Mouse (Mus musculus): ENCODE data around the gene Eif4b. TPM values are rescaled to one million over a fixed set of nuclear protein-coding genes. Genes with fewer than 3 reads are reported as not detected.

Eif4b gene
- total RNA-seq, 2 experiments from 2014 or later, result 225 to 261 TPM

DNA sequence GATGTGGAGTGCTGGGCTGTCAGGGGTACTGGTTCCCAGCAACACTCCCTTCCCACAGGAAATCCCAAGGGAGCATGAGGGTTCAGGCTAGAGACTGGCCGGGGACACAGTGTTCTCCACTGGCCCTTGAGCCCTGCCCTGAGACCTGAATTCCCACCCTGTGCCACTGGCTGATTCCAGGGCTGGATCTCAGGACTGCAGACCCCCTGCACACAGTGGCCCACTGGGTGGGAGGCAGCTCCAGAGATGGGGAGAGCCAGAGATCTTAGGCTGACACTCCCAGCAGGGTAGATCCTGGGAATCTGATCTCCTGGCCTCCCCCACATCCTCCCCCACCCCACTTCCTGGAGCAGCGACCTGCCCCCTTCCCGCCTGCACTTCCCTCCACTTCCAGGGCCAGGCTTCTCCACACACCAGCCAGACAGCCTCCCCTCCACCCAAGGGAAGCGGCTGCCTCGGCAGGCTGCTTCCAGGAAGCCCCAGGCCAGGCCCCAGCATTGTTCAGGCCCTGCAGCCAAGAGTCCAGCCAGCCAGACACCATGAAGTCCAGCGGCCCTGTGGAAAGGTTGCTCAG is 29.1 kb downstream of the Eif4b start:
- peak; percentile 70 to 78 for DNase-seq

DNA sequence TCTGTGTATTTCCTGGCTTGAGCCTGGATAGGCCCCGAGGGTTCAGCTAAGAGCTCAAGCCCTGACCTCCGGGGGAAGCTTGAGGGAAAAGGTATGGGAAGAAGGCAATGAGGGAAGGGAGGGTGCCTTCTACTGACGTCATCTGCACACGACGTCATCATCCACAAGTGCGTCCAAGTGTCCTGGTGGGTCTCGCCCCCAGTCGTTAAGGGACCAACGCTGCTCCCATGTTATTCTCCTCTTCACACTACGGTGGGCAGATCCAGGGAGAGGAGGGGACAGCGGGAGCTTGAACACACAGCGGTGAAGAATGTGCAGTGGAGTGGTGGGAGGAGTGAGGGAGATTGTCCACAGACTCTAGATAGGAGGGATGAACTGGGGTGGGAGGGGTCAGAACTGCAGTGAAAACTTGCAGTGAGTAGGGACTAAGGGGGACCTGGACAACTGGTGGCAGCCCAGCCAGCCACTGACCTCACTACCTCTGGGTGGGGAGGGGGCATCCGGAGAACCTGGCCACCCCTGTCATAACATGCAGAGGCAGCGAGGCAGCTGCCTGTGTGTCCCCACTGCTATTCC is 29.9 kb downstream of the Eif4b start:
- no peak for DNase-seq

DNA sequence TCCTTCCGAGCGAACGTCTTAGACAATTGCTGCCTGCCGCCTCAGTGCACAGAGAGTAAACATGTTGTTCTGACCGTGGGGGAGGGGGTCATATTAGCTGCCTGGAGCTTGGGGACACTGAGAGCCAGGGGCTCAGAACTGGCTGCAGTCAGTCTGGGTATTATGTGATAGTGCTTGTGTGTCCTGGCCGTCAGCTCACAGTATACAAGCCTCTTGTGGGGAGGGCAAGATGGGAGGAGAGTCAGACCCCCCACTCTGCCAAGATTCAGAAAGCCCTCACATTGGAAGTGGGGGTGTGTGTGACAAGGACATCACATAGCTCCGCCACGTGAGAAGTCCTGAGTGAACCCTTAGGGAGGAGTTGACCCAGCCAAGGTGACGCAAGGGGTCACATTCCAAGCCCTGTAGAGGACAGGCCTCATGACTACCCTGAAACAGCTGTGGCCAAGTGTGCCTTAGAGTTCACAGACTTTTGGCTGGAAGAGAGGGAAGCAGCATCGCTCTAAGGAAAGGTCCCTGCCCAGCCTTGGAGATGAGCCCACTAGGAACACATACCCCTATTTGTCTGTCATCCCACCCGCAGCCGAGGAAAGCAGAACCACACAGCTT is 30.5 kb downstream of the Eif4b start:
- peak; percentile 79 to 83 for DNase-seq

DNA sequence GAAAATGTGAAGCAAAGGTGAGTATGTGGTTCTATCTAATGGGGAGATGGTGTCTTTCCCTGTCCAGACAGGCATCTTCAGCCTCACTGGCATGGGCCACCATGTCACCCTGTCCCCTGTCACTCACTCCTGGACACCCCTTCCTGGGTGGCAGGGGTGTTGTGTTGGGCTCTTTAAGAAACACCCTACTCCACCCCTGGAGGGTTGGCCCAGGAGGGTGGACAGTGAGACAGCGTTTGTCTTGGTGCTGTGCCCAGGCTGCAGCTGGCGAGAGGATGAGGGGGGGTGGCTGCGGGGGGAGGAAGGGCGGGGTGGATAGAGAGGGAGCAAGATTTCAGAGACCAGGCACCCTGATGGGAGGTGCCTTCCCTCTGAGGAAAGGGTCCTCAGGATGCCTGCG is 31.8 kb downstream of the Eif4b start:
- DNase-seq, result peak; percentile 88 to 89

DNA sequence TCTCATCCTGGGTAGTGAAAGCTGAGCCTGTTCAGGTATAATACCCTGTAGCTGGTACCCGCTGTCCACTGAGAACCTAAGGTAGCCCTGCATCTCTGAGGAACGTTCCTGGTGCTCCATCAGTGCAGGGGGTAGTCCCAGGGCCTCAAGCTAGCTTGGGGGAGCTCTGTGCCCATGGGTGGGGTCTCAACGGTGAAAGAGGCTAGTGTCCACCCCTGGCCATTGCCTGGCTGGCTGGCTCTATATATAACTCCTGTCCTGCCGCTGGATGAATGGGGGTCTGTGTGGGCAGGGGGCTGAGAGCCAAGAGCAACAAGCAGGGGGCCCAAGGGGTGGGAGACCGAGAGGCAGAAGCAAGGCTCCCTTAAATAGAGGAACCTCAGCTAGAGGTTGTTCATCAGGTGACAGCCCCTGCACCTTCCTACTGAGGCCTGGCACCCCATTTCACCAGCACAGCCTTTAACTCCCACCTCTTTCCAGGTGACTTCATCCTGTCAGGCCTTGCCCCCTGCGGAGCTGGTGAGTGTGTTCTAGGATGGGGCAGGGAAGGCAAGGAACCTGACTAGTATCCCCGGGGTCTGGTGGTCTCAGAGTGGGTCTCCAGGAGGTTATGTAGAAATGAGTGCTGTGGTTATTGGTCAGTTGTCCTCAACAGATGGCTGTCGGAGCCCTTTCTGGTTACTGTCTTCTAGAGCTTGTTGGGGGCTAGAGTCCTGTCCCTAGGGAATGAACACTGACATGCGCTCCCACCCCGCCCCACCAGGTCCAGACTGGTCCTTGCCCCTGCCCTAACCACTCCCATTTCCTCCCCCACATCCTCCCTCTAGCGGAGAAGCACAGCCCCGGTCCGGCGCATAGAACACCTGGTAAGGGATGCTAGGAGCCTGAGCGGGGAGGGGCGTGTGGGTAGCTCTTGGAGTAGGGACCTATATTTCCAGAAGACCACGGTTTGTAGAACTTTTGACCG is 32.5 kb downstream of the Eif4b start:
- DNase-seq, result no peak

DNA sequence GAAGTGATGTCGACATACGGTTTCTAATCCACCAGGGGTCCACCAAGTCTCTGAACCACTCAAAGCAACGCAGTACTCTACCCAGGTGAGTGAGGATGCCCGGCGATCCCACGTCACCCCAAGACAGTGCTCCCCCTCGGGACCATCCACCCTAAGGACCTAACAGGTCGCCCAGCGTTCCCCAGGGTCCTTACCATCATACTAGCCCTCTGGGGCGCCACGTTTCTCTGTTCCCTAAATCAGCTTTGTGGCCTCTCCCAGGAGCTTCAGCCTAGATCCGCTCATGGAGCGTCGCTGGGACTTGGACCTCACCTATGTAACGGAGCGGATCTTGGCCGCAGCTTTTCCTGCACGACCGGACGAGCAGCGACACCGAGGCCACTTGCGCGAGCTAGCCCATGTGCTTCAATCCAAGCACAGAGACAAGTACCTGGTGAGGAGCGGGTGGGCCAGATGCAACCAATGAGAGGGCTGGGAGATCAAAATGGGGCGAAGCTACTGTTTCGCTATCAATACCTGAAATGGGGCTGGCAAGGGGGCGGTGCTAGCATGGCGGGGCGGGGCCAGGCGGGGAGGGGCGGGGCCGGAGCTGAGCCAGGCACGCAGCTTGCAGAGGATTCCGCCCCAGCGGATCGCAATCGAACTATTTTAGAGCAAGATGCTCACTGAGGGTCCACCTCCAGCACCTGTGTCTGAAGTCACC is 33.3 kb downstream of the Eif4b start:
- peak in 1 of 2 experiments; percentile 66 for DNase-seq

DNA sequence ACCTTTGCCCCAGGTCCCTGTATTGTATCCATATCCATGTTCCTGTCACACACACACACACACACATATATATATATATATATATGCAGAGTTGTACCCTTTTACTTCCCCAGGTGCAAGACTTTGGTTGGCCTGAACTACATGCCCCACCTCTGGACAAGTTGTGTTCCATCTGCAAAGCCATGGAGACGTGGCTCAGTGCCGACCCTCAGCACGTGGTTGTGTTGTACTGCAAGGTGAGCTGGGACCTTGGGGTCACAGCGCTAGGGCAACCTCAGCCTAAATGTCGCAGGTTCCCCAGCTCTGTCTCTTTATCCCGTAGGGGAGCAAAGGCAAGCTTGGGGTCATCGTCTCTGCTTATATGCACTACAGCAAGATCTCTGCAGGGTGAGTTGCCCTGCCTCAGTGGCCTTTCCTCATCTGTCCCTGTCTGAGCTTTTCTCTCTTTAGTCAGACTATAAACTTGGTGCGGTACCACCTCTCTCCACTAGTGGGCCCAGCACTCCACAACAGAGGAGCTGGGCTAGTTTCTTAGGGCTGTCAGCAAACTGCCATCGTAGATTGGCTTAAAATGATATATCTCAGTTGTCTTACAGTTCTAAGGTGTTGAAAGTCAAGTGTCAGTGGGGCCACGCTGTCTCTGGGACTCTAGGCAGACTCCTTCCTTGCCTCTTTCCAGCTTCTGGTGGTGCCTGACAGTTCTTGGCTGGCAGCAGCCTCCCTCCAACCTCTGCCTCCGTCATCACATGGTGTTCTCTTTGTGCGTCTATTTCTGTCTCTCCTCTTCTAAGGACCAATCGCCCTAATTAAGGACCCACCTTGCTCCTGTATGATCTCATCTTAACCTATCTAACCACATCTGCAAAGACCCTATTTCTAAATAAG is 34.4 kb downstream of the Eif4b start:
- DNase-seq, result peak; percentile 69 to 76

DNA sequence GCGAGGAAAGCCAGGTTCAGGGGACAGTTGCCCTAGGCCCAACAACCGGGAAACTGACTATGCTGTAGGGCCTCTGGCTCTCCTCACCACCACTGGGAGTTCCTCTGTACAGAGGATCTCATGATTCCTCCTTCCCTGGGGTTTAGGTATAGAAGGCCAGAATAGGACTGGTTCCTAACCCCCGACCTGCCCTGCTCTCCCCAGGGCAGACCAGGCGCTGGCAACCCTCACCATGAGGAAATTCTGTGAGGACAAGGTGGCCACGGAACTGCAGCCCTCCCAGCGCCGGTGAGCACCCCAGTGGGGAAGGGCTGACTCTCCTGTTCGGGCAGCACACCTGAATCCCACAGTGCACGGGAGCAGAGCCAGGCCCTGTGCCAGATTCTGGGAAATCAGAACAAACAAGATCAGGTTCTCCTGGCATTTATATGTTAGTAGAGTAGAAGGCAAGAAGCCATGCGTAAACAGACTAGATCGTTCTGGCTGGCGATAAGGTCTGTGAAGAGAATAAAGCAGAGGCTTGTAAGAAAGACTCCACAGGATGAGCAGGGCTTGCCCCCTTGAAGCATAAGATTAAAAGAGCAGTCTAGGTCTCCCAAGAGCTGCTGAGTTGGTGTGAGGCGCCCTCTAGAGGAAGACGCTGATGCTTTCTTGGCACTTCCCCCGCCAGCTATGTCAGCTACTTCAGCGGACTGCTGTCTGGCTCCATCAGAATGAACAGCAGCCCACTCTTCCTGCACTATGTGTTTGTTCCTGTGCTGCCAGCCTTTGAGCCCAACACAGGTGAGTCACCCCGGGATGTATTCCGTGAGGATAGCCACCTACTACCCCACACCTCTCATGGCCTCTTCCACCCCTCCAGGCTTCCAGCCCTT is 35.3 kb downstream of the Eif4b start:
- peak; percentile 78 to 86 for DNase-seq

DNA sequence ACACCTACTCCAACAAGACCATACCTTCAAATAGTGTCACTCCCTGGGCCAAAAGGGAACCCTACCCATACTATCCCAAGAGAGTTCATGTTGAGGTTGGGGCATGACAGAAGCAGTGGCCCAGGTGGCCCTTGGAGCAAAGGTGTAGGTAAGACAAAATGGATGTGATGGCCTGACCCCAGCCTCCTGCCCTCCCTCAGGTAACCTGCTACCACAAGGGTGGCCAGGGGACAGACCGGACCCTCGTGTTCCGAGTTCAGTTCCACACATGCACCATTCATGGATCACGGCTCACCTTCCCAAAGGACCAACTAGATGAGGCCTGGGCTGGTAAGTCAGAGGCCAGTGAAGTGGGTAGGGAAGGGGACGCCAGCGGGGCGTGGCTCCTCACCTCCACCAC is 36.7 kb downstream of the Eif4b start:
- no peak for DNase-seq

DNA sequence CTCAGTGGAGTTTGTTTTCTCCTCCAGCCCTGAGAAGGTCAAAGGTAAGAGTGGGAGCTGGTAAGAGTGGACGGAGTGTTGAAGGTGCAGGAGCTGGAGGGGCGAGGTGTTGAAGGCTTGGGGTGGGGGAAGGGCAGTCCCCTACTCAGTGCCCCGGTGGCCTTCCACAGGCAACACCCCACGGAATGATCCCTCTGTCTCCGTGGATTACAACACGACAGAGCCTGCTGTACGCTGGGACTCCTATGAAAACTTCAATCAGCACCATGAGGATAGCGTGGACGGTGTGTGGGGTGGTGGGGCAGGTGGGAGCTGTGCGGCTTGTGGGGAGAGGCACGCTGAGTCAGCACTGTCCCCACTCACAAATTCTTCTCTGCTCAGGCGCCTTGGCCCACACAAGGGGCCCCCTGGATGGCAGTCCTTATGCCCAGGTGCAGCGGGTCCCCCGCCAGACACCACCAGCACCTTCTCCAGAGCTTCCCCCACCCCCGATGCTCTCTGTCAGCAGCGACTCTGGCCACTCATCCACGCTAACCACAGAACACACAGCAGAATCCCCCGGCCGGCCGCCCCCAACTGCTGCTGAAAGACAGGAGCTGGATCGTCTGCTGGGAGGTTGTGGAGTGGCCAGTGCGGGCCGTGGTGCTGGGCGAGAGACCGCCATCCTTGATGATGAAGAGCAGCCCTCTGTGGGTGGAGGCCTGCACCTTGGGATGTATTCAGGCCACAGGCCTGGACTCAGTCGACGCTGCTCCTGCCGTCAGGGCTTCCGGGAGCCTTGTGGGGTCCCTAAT is 37.3 kb downstream of the Eif4b start:
- DNase-seq, result no peak

DNA sequence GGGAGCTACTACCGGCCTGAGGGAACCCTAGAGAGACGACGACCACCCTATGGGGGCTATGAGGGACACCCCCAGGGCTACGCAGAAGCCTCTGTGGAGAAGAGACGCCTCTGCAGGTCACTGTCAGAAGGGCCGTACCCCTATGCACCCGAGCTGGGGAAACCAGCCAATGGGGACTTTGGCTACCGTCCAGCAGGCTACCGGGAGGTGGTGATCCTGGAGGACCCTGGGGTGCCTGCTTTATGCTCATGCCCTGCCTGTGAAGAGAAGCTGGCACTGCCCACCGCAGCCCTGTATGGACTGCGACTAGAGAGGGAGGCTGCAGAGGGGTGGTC is 37.9 kb downstream of the Eif4b start:
- DNase-seq, result no peak

DNA sequence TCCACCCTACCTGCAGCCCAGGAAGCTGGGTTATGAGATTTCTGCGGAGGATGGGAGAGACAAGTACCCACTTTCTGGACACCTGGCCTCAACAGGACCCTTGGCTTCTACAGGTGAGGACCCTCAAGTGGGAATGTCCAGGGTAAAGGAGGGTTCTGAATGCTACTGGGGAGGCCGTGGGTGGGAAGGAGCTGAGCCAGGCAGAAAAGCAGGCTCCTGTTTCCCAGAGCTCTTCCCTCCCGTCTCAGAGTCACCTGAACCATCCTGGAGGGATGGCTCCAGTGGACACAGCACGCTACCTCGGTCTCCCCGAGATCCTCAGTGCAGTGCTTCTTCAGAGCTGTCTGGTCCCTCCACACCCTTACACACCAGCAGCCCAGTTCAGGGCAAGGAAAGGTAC is 38.6 kb downstream of the Eif4b start:
- no peak for DNase-seq

DNA sequence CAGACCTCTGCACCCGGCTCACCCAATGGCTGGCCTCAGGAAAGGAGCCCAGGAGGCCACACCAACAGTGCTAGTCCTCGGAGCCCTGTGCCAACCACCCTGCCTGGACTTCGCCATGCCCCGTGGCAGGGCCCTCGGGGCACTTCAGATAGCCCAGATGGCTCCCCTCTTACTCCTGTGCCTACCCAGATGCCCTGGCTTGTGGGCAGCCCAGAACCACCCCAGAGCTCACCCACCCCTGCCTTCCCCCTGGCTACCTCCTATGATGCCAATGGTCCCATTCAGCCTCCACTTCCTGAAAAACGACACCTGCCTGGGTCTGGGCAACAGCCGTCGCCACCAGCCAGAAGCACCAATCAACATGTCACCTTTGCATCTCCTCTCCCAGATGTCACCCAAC is 39.3 kb downstream of the Eif4b start:
- DNase-seq, result no peak

DNA sequence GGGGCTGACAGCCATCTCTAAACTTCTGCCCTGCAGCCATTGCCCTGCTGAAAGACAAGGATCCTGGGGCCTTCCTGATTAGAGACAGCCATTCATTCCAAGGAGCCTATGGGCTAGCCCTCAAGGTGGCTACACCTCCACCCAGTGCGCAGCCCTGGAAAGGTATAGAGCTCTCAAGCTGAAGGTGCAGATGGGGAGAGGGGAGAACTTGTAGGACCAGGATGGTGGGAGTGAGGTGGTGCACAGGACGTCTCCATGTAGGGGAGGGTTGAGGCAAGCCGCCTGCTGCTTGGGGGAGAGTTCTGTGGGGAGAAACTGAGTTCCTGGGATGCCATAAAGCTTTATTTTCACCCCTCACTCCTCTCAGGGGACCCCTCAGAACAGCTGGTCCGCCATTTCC is 40.1 kb downstream of the Eif4b start:
- no peak for DNase-seq

DNA sequence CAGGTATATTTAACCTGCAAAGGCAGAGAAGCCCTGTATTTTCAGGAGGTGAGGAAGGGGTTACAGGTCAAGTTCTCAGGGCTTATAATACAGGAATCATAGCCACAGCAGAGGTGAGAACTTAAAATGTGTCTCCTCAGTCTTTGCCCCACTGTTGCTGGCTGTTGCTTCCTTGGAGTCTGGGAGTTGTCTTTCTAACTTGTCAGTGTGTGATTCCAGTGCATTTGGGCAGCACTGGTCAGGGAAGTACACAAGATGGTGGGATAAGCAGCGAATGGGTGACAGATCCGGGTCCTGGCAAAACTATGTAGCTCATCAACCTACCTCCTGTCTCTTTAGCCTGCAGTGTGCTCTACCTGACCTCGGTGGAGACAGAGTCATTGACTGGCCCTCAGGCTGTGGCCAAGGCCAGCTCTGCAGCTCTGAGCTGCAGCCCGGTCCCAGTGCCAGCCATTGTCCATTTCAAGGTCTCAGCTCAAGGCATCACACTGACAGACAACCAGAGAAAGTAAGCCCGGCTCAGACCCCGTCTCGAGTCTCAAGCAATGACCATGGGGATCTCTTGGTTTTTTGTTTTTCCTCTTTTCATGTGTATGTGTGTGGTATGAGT is 41.2 kb downstream of the Eif4b start:
- DNase-seq, result peak; percentile 78 to 84

DNA sequence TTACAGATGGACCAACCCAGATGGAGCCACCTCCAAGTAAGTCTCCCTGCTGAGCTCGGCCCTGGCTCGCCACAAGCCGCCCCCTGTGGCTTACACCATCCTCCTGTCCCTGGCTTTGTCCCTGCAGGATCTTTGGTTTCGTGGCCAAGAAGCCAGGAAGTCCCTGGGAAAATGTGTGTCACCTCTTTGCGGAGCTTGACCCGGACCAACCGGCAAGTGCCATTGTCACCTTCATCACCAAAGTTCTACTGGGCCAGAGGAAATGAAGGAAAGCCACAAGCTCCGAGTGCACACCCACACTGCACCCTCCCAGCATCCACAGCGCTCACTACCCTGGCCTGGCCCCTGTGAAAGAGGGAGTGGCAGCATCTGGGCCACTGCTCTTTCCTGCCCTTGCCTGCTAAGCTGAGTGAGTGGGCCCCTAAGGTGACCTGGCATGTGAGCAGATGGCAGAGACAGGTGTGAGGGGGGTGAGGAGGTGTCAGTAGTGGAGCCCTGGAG is 42.2 kb downstream of the Eif4b start:
- DNase-seq, result no peak

DNA sequence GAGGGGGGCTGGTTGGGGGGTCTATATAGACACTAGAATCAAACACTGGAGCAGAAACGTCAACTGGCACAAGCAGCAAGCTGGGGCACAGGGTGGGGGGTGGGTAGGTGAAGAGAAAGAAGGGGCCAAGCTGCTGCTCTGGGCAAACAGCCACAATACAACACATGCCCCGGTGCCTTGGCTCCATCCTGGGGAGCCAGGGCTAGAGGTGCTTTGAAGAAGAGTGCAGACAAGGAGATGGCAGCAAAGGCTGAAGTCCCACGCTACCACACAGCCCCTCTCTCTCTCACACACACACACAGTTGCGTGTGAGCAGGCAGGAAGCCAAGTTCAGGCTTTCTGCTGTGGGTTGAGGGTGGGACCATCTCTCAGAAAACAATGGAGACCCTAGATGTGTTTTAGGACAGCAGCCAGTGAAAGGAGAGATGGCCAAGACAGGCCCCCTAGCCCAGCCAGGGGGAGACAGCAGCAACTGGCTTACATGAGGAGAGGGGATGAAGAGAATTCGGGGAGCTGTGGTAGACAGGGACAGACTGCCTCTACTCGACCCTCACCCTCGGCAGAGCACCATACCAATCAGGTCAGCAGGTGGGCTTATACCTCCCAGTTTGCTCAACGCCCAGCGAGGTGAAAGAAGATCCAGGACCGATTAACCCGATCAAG is 43.3 kb downstream of the Eif4b start:
- no peak for DNase-seq
